Mouse (Mus musculus) heart, adult 2 months (tissue): Measurements from ENCODE around the gene Tnrc18. TPM values are rescaled to one million over a fixed set of nuclear protein-coding genes. Genes with fewer than 3 reads are reported as not detected.
A peak's percentile ranks its signal among the peaks of the same experiment; 100 is the strongest.

Experiments used
- DNase-seq, 2 experiments: peaks; one replicate each; pipeline ENCODE4 v3.0.0; 2021
- H3K27ac ChIP-seq: fragments of 200-600 bp; 2 replicates; pipeline ENCODE4 v1.8.1; 2022
- H3K27me3 ChIP-seq: fragments of 200-500 bp; 2 replicates; pipeline ENCODE4 v1.6.1; 2012; ENCODE audit warnings: mild to moderate bottlenecking, low read length, inconsistent platforms, mixed read lengths; ENCODE audit not compliant: control insufficient read depth, insufficient read depth
- H3K36me3 ChIP-seq: fragments of 200-500 bp; 2 replicates; pipeline ENCODE4 v1.6.1; 2012; ENCODE audit warnings: low read length, inconsistent platforms; ENCODE audit not compliant: control insufficient read depth, insufficient read depth
- H3K4me1 ChIP-seq: fragments of 200-500 bp; 2 replicates; pipeline ENCODE4 v1.6.1; 2011; ENCODE audit warnings: low read length; ENCODE audit not compliant: control insufficient read depth, insufficient read depth
- H3K4me3 ChIP-seq: fragments of 200-600 bp; 2 replicates; pipeline ENCODE4 v1.8.1; 2022
- H3K79me2 ChIP-seq: fragments of 200-500 bp; replicated peaks from 2 replicates; pipeline ENCODE4 v1.6.1; 2012; ENCODE audit warnings: mild to moderate bottlenecking, inconsistent platforms, low read length, moderate library complexity, mixed read lengths; ENCODE audit not compliant: control insufficient read depth, insufficient read depth
- H3K9ac ChIP-seq: fragments of 200-500 bp; 2 replicates; pipeline ENCODE4 v1.6.1; 2012; ENCODE audit warnings: low read depth, mild to moderate bottlenecking, control low read depth, inconsistent platforms, low read length, mixed read lengths
- CTCF ChIP-seq: fragments of 200-600 bp; IDR thresholded peaks from 2 replicates; pipeline ENCODE4 v1.8.1; 2022; ENCODE audit warnings: antibody characterized with exemption, mild to moderate bottlenecking, moderate library complexity
- EP300 ChIP-seq: fragments of 200-500 bp; IDR thresholded peaks from 2 replicates; pipeline ENCODE4 v1.6.1; 2011; ENCODE audit warnings: low read depth, low read length, control low read depth; ENCODE audit not compliant: insufficient read depth
- POLR2A ChIP-seq: fragments of 200-500 bp; IDR thresholded peaks from 2 replicates; pipeline ENCODE4 v1.6.1; 2011; ENCODE audit warnings: mild to moderate bottlenecking, low read depth, low read length, control low read depth; ENCODE audit not compliant: insufficient read depth
- WGBS: fragments of 180-500 bp; shearing (Covaris S2); methylation state at CpG from one replicate; pipeline ENCODE4 v1.1.7; 2018; 5-methylcytosine and 5-hydroxymethylcytosine counted together
- intact Hi-C: fragments of 180-260 bp; cut with DNase I; formaldehyde crosslinking; loops from one replicate; pipeline ENCODE4 v1.15.1; 2025
- long read RNA-seq: library from polyadenylated mRNA; stranded (forward); transcript quantifications from one replicate; pipeline ENCODE4 v2.0.0, GENCODE M21; 2021
- polyA plus RNA-seq: library from polyadenylated mRNA; depleted of rRNA; stranded (reverse); fragments of >200 nt; gene quantifications from 2 replicates; pipeline ENCODE4 v1.2.3, GENCODE M21; 2012; rRNA removed
- total RNA-seq, 2 experiments: library from RNA; stranded (reverse); gene quantifications; 2 replicates each; pipeline ENCODE4 v1.2.3; 2021

Gene Tnrc18
- 10 to 100 TPM; 49.7 to 60.3 TPM for total RNA-seq
- 15.1 and 18.5 TPM in 2 replicates for polyA plus RNA-seq
- long read RNA-seq, partial matches to known transcripts = 1 of 2 reads
- long read RNA-seq, other reads (novel, unspliced or antisense) = 1 of 2 reads

DNA sequence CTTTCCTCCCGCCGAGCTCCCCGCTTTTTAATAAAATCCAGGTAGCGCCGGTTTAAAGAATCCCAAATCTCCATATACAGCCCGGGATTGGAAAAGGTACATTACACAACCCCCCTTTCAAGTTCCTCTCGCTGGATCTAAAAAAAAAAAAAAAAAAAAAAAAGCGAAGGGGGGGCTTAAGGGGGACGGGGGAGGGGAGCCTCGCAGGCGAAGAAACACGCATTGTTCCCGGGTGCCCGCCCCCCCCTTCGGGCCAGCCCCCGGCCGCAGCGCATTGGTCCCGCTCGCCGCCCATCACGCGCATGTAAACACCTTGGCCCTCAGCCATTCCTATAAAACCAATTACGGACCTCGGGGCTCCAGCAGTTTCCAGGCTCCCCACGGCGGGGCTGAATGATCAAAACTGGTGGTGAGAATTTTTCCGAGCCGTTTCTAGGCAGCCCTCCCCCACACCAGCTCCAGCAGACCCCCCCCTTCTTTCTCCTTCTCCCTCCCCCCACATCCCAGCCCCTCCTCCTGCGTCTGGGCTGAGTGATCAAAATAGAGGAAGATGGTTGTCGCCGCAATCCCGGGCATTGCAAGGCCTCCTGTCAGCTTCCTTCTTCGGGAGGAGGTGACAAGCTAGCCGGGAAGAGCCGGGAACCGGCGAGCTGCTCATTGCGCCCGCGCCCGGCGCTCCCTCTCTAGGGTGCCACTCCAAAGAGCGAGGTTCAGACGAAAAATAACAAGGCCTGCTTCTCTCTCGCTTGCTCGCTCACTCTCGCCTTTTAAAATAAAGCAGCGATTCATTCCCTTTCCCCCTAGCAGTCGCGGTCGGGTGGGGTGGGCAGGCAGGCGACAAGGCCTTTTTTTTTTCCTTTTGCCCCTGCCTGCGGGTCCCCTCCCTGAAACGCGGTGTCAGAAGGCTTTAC lies at the start of gene Tnrc18:
Tnrc18 (minus strand) TSS at position 139 of the 911 bp plus-strand sequence.
- Histone ChIP-seq H3K27me3 (no peaks in the 10 kb centered on the region), H3K27ac (peak within 1 kb of the TSS; percentile 100), H3K9ac (peak within 1 kb of the TSS; percentile 96), H3K36me3 (peaks cover 1% of the 10 kb centered on the region; the same call in 1 of the 2 replicates), H3K4me1 (peaks cover 5% of the 10 kb centered on the region), H3K79me2 (peaks cover 5% of the 10 kb centered on the region; the same call in 1 of the 2 replicates), H3K4me3 (peak within 1 kb of the TSS; percentile 93)
- TF ChIP-seq EP300 = peak; percentile 92
- TF ChIP-seq CTCF = no peak
- peak; percentile 98 for TF ChIP-seq POLR2A
- DNase-seq = peak; percentile 99 to 100
- intact Hi-C loops = loop anchor here (1.0 to 5.0 kb wide), 2 partner anchors 89 to 115 kb away; partner anchors contain the start of gene Actb
- under 1% methylated on average over 56 of the region's 56 CpGs for WGBS

DNA sequence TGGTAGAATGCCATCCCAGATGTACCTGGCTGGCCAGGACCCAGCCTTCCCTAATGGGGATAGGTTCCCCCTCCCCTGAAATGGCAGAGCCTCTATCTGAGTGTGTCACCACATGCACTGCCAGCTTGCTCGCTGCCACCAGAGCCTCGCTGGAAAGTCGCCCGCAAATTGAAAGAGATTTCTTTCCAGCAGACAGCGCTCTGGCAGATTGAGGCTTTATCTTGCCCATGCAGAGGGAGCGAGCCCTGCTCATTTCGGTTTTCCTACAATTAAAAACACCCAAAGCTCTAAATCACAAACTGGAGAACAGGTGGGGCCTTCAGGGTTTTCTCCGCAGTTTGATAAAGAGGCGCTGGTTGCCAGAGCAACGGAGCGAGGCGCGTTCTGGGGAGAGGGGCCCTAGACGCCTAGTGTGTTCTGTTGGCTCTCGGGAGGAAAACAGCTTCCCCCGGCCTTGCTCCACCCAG lies 40.3 kb upstream of the Tnrc18 start:
- 42% methylated on average over 16 of the region's 16 CpGs for WGBS
- no peaks in the 10 kb centered on the region for H3K36me3 ChIP-seq
- TF ChIP-seq POLR2A = no peak
- no peak for TF ChIP-seq CTCF
- TF ChIP-seq EP300 = no peak
- no peaks in the 10 kb centered on the region for H3K79me2 ChIP-seq
- H3K4me3 ChIP-seq = no peak overlapping the region
- H3K27ac ChIP-seq = no peak overlapping the region
- DNase-seq = peak in 1 of 2 experiments; percentile 33
- no peak overlapping the region for H3K9ac ChIP-seq
- no peaks in the 10 kb centered on the region for H3K27me3 ChIP-seq
- H3K4me1 ChIP-seq = no peaks in the 10 kb centered on the region
- intact Hi-C loops = no loop called here

DNA sequence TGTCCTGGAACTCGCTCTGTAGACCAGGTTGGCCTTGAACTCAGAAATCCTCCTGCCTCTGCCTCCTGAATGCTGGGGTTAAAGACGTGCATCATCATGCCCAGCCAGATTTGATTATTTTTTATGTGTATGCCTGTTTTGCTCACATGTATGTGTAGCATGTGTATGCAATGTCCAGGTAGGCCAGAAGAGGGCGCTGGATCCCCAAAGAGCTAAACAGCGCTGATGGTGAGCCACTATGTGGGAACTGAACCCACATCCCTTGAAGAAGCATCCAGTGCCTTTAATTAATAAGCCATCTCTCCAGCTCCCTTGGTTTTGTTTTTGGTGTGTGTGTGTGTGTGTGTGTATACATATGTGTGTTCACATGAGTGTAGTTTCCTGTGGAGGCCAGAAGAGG lies 38.9 kb upstream of the Tnrc18 start:
- intact Hi-C loops = no loop called here
- H3K79me2 ChIP-seq = no peaks in the 10 kb centered on the region
- H3K36me3 ChIP-seq = no peaks in the 10 kb centered on the region
- no peak for DNase-seq
- 81% methylated on average over 4 of the region's 4 CpGs for WGBS
- H3K27ac ChIP-seq = no peak overlapping the region
- H3K4me3 ChIP-seq = no peak overlapping the region
- H3K27me3 ChIP-seq = no peaks in the 10 kb centered on the region
- no peak overlapping the region for H3K9ac ChIP-seq
- TF ChIP-seq EP300 (no peak), CTCF (peak; percentile 31; the same call in 1 of the 2 replicates)
- H3K4me1 ChIP-seq = no peaks in the 10 kb centered on the region

DNA sequence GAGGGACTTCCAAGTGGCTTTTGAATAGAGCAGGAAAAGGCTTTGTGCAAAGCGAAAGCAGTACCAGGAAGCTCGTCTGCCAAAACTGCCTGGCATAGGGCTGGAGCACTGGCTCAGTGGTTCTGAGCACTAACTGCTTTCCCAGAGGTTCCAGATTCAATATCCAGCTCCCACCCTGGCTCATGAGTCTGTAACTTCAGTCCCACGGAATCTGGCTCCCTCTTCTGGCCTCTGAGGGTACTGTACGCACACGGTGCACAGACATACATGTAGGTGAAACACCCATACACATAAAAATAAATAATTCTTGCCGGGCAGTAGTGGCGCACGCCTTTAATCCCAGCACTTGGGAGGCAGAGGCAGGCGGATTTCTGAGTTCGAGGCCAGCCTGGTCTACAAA lies 37.4 kb upstream of the Tnrc18 start:
- no peak for DNase-seq
- Histone ChIP-seq H3K36me3 (no peaks in the 10 kb centered on the region), H3K79me2 (no peaks in the 10 kb centered on the region), H3K27me3 (no peaks in the 10 kb centered on the region), H3K9ac (no peak overlapping the region), H3K27ac (no peak overlapping the region), H3K4me1 (no peaks in the 10 kb centered on the region), H3K4me3 (no peak overlapping the region)
- intact Hi-C loops = no loop called here
- TF ChIP-seq CTCF (peak; percentile 67), POLR2A (no peak), EP300 (no peak)
- WGBS = 80% methylated on average over 10 of the region's 10 CpGs

DNA sequence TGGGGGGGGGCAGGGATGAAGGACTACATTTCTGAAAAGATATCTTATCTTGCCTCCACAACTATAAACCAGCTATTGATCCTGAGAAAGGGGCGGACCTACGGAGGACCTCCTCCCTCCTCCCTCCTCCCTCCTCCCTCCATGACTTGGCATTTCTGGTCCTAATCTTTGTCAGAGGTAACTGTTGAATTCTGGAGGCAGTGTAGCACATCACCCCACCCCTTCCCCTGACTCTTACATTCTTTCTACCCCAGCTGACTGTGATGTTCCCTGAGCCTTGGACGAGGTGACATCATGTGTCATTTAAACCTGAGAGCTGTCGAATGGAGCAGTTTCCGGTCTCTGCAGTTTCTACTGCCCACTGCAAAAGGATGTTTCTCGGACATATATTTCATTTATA lies 36.1 kb upstream of the Tnrc18 start:
- no peaks in the 10 kb centered on the region for H3K27me3 ChIP-seq
- H3K27ac ChIP-seq = no peak overlapping the region
- intact Hi-C loops = no loop called here
- no peak overlapping the region for H3K9ac ChIP-seq
- H3K4me1 ChIP-seq = no peaks in the 10 kb centered on the region
- 62% methylated on average over 6 of the region's 6 CpGs for WGBS
- DNase-seq = no peak
- no peaks in the 10 kb centered on the region for H3K79me2 ChIP-seq
- no peaks in the 10 kb centered on the region for H3K36me3 ChIP-seq
- no peak overlapping the region for H3K4me3 ChIP-seq
- TF ChIP-seq EP300 (no peak), POLR2A (no peak), CTCF (no peak)

DNA sequence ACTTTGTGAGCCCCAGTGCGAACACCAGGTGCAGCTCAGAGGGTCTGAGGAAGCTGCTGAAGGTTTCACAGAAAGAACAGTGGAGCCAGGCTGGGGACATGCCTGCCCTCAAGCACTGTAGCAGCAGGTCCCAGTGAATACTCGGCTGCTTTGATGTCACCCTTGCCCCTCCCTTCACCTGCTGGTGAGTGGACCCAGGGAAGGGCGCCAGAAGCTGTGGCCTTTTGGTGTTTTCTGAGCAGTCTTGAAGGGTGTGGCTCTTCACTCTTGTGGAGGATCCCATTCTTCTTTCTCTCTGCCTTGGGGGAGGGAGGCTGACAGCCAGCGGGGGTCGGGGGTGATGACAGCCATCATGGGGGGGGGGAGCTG lies 34.2 kb upstream of the Tnrc18 start:
- Histone ChIP-seq H3K4me1 (no peaks in the 10 kb centered on the region), H3K79me2 (no peaks in the 10 kb centered on the region), H3K27ac (no peak overlapping the region), H3K36me3 (no peaks in the 10 kb centered on the region), H3K4me3 (no peak overlapping the region), H3K9ac (no peak overlapping the region), H3K27me3 (no peaks in the 10 kb centered on the region)
- intact Hi-C loops = no loop called here
- WGBS = 59% methylated on average over 5 of the region's 5 CpGs
- no peak for DNase-seq
- TF ChIP-seq POLR2A (no peak), CTCF (no peak)
